Comparison of ENCODE assay signal across 8 mouse cellular contexts in the genomic region with DNA sequence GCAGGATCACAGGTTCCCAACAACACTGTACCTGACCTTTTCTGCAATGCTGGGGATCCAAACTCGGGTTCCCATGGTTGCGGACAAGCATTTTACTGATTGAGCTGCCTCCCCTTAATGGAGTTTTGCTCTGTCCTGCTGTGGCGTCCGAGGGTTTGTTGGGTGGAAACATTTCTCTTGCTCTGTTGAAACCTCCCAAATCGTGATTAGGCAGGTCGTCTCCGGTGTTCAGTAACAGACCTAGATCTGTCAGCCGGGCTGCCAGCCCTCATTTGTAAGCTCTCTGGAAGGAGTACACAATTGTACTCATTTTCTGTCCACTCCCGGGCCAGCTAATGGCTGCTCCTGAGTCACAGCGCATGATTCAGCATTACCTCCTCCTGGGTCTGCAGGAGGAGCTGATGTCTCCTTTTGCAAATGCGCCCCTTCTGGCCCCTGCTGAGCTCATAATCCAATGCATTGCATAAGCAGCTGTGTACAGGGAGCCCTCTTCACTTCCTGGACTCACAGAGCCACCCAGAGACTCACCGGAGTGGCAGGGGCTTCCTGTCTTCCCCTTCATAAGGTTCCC. TPM values are rescaled to one million over a fixed set of nuclear protein-coding genes. Genes with fewer than 3 reads are reported as not detected.
A peak's percentile ranks its signal among the peaks of the same experiment; 100 is the strongest.
DNase-seq lines count a peak whose midpoint lies in the region; ATAC-seq and TF ChIP-seq lines count a peak whose summit lies in the region.

No protein-coding gene starts in this region.

- peak; percentile 62 for ATAC-seq in megakaryocyte, adult 5-6 weeks (ENCODE audit: poor library complexity, severe bottlenecking)

- no peak overlapping the region for H3K4me3 ChIP-seq in layer of hippocampus, adult 2 months

- peak; percentile 44 for TF ChIP-seq CTCF in layer of hippocampus, adult 2 months (conservative IDR thresholded peaks at IDR 0.05)

- DNase-seq in kidney, postnatal 14 days = peak; percentile 21
- no peak for DNase-seq in kidney, adult 9 months
- DNase-seq in adrenal gland, postnatal 4 days (ENCODE audit: low spot score in 2 of 2) = peak; percentile 22 to 33
- DNase-seq in frontal cortex, postnatal 36 days (ENCODE audit: low spot score in 2 of 2) = peak; percentile 23 to 27
- DNase-seq in layer of hippocampus, adult 2 months (ENCODE audit: low spot score in 2 of 2) = peak in 1 of 2 experiments; percentile 27
- peak; percentile 24 for DNase-seq in right cerebral cortex, postnatal 25 days
- DNase-seq in B cell, adult 2 months = no peak

- H3K27ac ChIP-seq in layer of hippocampus, adult 2 months = peak overlapping the region; percentile 24; the same call in 1 of the 2 replicates

RNA-seq across cellular contexts. Expression of a gene that starts 49.8 kb away (rescaled TPM):
- total RNA-seq in adrenal gland, postnatal 4 days (2021) = 10 to 100 TPM; 47.6 to 52.7 TPM
- total RNA-seq in layer of hippocampus, adult 2 months (2021) = 10 to 100 TPM; 69.5 to 72.1 TPM
- 5.2 and 7.4 TPM in 2 replicates for total RNA-seq in megakaryocyte, adult 5-6 weeks (2015)
- total RNA-seq in megakaryocyte, adult 5-6 weeks (2017) = 10.9 and 11.6 TPM in 2 replicates

RNA-seq across cellular contexts. Expression of a gene that starts 50.2 kb away (rescaled TPM):
- total RNA-seq in adrenal gland, postnatal 4 days (2021) = 1 to 10 TPM; 5.5 to 6.2 TPM
- 1 to 10 TPM; 6.3 to 6.9 TPM for total RNA-seq in layer of hippocampus, adult 2 months (2021)
- 2.7 and 4.6 TPM in 2 replicates for total RNA-seq in megakaryocyte, adult 5-6 weeks (2015)
- 2.3 and 3.5 TPM in 2 replicates for total RNA-seq in megakaryocyte, adult 5-6 weeks (2017)

Comparison
In these comparisons a context has a peak if more than half of its experiments do, and no peak if none do; other contexts are left out.
1. DNase-seq: peak in kidney, postnatal 14 days (single experiment), adrenal gland, postnatal 4 days (2 of 2), frontal cortex, postnatal 36 days (2 of 2) and right cerebral cortex, postnatal 25 days (single experiment); none in kidney, adult 9 months (single experiment) and B cell, adult 2 months (0 of 2).